Mouse (Mus musculus) forebrain, embryonic 10.5 days (tissue): ENCODE results near the gene Gria3. TPM values are rescaled to one million over a fixed set of nuclear protein-coding genes. Genes with fewer than 3 reads are reported as not detected.

Source experiments
- DNase-seq: peaks from one replicate; pipeline ENCODE4 v3.0.0-alpha.2; 2017; ENCODE audit warnings: low spot score; ENCODE audit errors: extremely low spot score
- H3K27ac ChIP-seq: fragments of 300-500 bp; sonication (generic); 2 replicates; pipeline ENCODE4 v1.5.1; 2016; ENCODE audit warnings: mild to moderate bottlenecking
- H3K27me3 ChIP-seq: fragments of 300-500 bp; sonication (generic); 2 replicates; pipeline ENCODE4 v1.6.1; 2016; ENCODE audit warnings: mild to moderate bottlenecking; ENCODE audit not compliant: poor library complexity, severe bottlenecking
- H3K36me3 ChIP-seq: fragments of 300-500 bp; sonication (generic); replicated peaks from 2 replicates; pipeline ENCODE4 v1.6.1; 2016; ENCODE audit warnings: mild to moderate bottlenecking, moderate library complexity
- H3K4me1 ChIP-seq: fragments of 300-500 bp; sonication (generic); 2 replicates; pipeline ENCODE4 v1.6.1; 2016
- H3K4me3 ChIP-seq: fragments of 300-500 bp; sonication (generic); 2 replicates; pipeline ENCODE4 v1.5.1; 2016; ENCODE audit warnings: mild to moderate bottlenecking, moderate library complexity
- H3K9me3 ChIP-seq: fragments of 300-500 bp; sonication (generic); 2 replicates; pipeline ENCODE4 v1.6.1; 2016; ENCODE audit warnings: mild to moderate bottlenecking, moderate library complexity
- WGBS: fragments of 180-500 bp; shearing (Covaris S2); methylation state at CpG from one replicate; pipeline ENCODE4 v1.1.7; 2016; 5-methylcytosine and 5-hydroxymethylcytosine counted together
- polyA plus RNA-seq: library from polyadenylated mRNA; unstranded; fragments of >200 nt; fragmentation: Nextera tagmentation; extraction: Ambion mirVana; gene quantifications from 2 replicates; pipeline ENCODE4 v1.2.1, GENCODE M21; 2016

Gene Gria3
- polyA plus RNA-seq, 1 experiment from 2014 or later: 2.5 TPM

DNA sequence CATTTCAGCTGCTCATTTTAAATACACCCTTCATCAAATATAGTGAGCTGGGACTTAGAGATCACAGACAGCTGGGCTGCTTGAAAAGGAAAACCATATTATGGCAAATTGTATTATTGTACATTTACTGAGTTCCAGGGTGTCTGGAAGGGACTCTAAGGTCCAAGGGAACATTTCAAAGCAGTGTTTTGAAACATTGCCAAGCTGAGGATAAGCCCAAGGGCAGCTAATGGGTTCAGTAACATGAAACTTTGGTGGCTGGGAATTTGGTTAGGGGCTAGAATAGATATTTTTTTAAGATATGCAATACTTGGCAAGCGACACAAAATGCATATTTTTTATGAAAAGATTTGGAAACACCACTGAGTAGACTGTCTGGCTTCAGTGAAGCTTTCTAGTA lies 48.2 kb downstream of the Gria3 start:
- H3K4me1 ChIP-seq: no peaks in the 10 kb centered on the region
- no peaks in the 10 kb centered on the region for H3K36me3 ChIP-seq
- 77% methylated on average over 1 of the region's 1 CpGs for WGBS
- no peaks in the 10 kb centered on the region for H3K9me3 ChIP-seq
- no peak overlapping the region for H3K27ac ChIP-seq
- DNase-seq: no peak
- H3K4me3 ChIP-seq: no peak overlapping the region
- H3K27me3 ChIP-seq: no peaks in the 10 kb centered on the region

DNA sequence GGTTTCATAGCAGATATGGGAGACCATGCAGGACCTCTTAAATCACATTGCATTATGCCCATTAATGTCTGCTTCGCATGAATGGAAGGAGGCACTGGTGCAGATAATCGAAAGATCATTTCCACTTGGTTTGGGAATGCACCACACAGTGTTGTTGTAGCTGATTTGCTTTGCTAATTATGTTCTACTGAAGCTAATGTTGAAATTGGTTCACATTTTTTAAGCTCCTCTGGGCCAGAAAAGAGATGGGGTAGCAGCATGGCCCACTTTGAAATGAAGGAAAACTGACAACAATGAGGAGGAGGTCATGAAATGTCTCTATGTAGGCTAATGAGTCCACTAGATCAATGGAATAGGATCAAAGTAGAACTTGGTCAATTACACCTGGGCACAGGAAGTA lies 76.8 kb downstream of the Gria3 start:
- no peak overlapping the region for H3K4me3 ChIP-seq
- H3K27me3 ChIP-seq: no peaks in the 10 kb centered on the region
- H3K4me1 ChIP-seq: no peaks in the 10 kb centered on the region
- H3K9me3 ChIP-seq: no peaks in the 10 kb centered on the region
- WGBS: 82% methylated on average over 2 of the region's 2 CpGs
- H3K36me3 ChIP-seq: no peaks in the 10 kb centered on the region
- DNase-seq: no peak
- no peak overlapping the region for H3K27ac ChIP-seq

DNA sequence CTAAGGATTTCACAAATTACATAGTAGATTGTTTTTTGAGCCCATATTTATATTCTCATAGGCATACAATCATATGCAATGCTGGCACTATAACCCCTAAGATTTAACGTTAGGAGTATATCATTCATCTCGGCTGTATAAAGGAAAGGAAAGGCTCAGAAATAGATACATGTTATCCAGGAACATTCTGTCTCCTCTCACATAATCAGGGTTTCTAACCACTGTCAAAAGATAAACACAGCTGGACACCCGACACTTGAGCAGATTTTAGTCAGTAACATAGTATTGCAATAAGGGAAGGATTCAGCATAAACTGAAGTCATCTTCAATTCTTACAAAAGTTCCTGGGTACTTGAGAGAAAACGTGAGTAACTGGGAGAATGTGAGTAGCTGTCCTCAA lies 95.9 kb downstream of the Gria3 start:
- 88% methylated on average over 4 of the region's 4 CpGs for WGBS

DNA sequence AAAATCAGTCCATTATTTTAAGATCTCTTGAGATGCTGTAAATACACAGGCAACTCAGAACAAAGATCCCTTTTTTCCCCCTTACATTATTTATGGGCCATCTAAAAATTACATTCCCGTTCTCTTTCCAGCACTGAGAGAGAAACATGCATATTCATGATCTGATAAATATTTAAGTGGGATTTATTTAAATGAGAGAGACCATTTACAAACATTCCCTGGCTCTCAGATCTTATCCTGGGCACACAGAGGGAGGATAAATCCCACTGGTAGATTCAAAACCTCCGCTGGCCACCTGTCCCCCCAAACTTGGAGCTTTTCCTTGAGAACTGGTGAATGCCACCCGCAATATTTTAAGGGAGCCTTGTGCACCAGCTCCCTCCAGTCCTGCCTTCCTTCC lies 104.7 kb downstream of the Gria3 start:
- DNase-seq: no peak
- H3K27me3 ChIP-seq: no peaks in the 10 kb centered on the region
- 72% methylated on average over 3 of the region's 3 CpGs for WGBS
- H3K9me3 ChIP-seq: no peaks in the 10 kb centered on the region
- H3K4me1 ChIP-seq: no peaks in the 10 kb centered on the region
- no peaks in the 10 kb centered on the region for H3K36me3 ChIP-seq
- no peak overlapping the region for H3K4me3 ChIP-seq
- no peak overlapping the region for H3K27ac ChIP-seq

More for the DNA sequence above, 95.9 kb downstream of the Gria3 start:
- Histone ChIP-seq H3K27ac (no peak overlapping the region), H3K4me3 (no peak overlapping the region), H3K36me3 (no peaks in the 10 kb centered on the region), H3K9me3 (no peaks in the 10 kb centered on the region), H3K27me3 (no peaks in the 10 kb centered on the region), H3K4me1 (no peaks in the 10 kb centered on the region)
- DNase-seq: no peak

DNA sequence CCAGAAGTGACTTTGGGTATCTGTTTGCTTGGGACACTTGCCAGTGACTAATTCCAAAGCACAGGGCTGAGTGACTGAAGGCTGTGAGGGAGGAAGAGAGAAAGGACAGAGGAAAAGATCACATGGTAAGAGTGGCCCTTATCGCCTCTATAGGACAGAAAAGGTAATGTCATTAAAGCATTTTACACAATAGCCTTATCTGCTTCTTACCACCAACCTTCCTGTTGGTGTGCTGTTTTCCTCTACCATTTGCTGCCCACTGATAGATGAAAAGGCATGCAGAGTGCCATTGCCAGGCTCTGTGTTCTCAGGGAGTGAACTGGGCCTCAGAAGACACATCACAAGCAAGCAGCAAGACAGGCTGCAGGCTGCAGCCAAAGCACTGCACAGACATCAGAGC lies 107.3 kb downstream of the Gria3 start:
- Histone ChIP-seq H3K36me3 (no peaks in the 10 kb centered on the region), H3K4me3 (no peak overlapping the region), H3K27me3 (no peaks in the 10 kb centered on the region), H3K27ac (no peak overlapping the region), H3K9me3 (no peaks in the 10 kb centered on the region), H3K4me1 (no peaks in the 10 kb centered on the region)
- 73% methylated on average over 1 of the region's 1 CpGs for WGBS
- no peak for DNase-seq

DNA sequence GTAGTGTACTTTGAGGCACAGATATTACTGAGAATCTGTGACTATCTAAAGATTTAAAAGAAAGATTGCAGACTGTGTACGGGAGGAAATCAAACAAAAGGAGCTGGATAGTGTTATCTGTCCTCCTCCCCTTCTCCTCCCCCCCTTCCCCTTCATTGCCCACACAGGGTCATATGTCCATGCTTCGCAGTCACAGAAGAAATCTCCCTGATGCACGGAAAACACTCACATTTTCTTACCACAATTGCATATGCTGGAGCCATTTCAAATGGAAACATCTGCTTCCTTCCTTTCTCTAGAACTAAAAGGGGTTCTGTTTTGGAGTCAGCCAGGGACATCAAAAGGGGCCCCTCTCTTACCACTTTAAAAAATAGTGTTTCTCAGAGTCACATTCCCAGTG lies 114.3 kb downstream of the Gria3 start:
- no peaks in the 10 kb centered on the region for H3K4me1 ChIP-seq
- no peaks in the 10 kb centered on the region for H3K36me3 ChIP-seq
- WGBS: 83% methylated on average over 3 of the region's 3 CpGs
- no peak for DNase-seq
- no peaks in the 10 kb centered on the region for H3K27me3 ChIP-seq
- no peak overlapping the region for H3K4me3 ChIP-seq
- H3K27ac ChIP-seq: no peak overlapping the region
- H3K9me3 ChIP-seq: no peaks in the 10 kb centered on the region

DNA sequence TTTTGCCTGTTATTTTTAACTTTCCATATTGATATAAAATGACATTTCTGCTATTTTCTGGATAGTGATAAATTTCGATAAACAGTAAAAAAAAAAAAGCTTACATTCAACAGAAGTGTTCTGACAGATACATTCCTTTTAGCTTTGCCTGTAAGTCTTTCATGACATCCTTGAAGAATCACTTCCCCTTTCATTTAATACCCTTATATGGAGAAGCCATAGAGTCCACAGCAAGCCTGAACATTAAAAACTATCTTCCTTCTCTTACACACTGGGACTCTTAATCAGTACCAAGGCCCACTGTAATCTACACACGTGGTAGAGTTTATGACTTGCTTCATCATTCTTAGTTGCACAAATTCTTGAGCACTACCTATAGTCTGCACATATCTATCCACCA lies 131.9 kb downstream of the Gria3 start:
- Histone ChIP-seq H3K4me3 (no peak overlapping the region), H3K27me3 (no peaks in the 10 kb centered on the region), H3K36me3 (no peaks in the 10 kb centered on the region), H3K27ac (no peak overlapping the region), H3K4me1 (no peaks in the 10 kb centered on the region), H3K9me3 (no peaks in the 10 kb centered on the region)
- no peak for DNase-seq
- 80% methylated on average over 2 of the region's 2 CpGs for WGBS

DNA sequence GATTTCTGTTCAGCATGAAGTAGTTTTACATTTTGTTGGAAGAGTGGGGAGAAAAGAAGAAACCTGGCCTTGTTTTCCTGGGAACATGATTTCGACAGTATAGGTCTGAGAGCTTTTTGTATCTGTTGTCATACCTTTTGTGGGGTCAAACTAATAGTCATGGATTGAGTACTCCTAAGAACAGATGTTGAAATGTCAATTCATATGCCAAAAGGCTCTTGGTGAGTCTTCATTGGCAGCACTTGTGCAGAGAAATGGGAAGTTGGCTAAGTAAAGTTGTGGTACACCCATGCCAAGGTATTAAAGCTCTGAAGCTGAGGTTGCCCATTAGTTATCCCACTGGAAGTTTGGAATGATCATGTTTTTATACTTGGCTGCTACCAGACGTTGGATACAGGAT lies 135.2 kb downstream of the Gria3 start:
- Histone ChIP-seq H3K27me3 (no peaks in the 10 kb centered on the region), H3K9me3 (no peaks in the 10 kb centered on the region), H3K27ac (no peak overlapping the region), H3K36me3 (no peaks in the 10 kb centered on the region), H3K4me1 (no peaks in the 10 kb centered on the region), H3K4me3 (no peak overlapping the region)
- no peak for DNase-seq
- 71% methylated on average over 2 of the region's 2 CpGs for WGBS

DNA sequence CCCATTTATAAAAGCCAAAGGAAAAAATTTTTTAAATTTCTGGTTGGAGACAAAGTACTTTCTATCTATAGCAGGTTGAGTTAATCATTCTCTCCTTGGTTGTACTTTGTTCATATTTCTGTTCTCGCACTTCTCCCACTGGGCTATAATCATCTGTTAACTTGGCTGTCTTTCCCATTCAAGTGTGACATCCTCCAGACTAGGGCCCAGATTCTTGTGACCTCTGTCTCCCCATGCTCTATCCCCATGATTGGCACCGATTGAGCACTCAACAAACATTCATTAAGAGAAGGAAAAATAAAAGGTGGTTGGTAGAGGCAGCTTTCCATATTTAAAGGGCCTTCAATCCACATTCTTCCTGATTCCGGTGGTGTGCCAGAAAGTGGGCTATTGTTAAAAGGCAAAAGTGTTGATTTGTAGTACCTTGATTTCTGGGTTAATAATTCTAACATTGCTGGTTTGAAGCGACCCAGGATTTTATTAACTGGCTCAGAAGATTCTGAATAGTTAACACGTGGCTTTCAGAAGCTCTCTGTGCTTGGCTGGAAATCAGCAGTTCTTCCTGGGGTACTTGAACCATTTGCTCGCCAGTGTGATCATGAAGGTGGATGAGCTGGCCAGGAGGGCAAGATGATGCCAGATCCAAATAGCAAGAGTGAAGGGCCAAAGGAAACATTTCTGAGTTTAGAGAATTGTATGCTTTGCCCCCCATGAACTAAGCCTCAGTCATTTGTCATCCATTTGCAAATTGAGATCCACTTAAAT lies 161.8 kb downstream of the Gria3 start:
- 76% methylated on average over 6 of the region's 6 CpGs for WGBS
- H3K27ac ChIP-seq: no peak overlapping the region
- no peaks in the 10 kb centered on the region for H3K9me3 ChIP-seq

DNA sequence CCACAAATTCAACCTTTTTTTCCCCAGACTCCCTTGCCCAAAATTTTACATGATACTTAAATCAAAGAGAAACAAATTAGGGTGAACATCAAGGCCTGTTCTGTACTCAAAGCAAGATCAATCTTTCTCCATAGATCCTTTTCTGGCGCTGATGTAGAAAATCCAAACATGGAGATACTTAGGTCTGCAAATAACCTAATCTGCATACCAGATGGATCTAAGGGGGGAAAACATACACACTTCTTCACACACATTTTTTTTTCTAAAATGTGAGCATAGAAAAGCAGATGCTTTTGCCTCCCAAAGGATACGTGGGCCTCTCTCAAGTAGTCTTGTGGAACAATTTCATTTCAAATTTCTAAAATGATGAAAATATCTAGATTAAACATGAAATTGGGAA lies 164.2 kb downstream of the Gria3 start:
- no peaks in the 10 kb centered on the region for H3K27me3 ChIP-seq
- 86% methylated on average over 2 of the region's 2 CpGs for WGBS
- no peaks in the 10 kb centered on the region for H3K9me3 ChIP-seq
- H3K4me1 ChIP-seq: no peaks in the 10 kb centered on the region
- no peak overlapping the region for H3K27ac ChIP-seq
- no peaks in the 10 kb centered on the region for H3K36me3 ChIP-seq
- no peak overlapping the region for H3K4me3 ChIP-seq
- DNase-seq: no peak

More for the DNA sequence above, 161.8 kb downstream of the Gria3 start:
- Histone ChIP-seq H3K4me1 (no peaks in the 10 kb centered on the region), H3K4me3 (no peak overlapping the region), H3K27me3 (no peaks in the 10 kb centered on the region), H3K36me3 (no peaks in the 10 kb centered on the region)
- no peak for DNase-seq

DNA sequence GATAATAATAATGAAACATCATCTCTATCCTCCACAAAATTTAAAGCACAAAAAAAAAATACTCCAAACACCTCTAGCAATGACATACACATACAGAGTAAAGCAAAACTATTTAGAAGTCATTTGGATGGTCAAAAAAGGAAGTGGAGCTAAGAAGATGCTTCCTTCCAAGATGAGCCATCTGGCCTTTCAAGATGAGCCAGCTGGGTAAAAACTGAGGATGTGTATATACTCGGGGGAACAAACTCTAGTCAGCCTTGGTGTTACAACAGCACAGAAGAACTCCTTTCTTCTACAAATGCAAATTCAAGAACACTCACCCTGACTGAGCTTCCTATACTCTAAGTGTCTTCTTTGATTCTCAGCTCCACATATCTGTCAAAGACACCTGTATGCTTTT lies 172.4 kb downstream of the Gria3 start:
- H3K4me1 ChIP-seq: no peaks in the 10 kb centered on the region
- H3K9me3 ChIP-seq: no peaks in the 10 kb centered on the region
- no peaks in the 10 kb centered on the region for H3K36me3 ChIP-seq
- WGBS: 81% methylated on average over 1 of the region's 1 CpGs
- no peak overlapping the region for H3K4me3 ChIP-seq
- no peak overlapping the region for H3K27ac ChIP-seq
- no peak for DNase-seq
- no peaks in the 10 kb centered on the region for H3K27me3 ChIP-seq

DNA sequence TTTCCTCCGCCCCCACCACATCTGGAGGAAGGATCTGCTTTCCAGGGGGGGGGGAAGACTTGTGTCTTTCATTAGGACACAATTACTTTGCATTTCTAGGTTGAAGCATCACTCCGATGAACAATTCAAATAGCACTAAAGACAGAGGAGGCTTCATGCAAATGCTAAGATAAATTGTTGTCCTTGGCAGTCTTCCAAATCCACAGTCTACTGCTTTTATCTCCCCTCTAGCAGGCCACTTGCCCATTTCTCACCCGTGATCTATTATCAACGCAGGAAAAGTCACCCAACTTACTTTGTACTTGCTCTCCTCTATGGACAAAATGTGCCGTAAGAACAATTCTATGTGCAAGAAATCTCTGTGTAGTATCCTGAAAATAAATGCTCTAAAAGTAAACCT lies 178.1 kb downstream of the Gria3 start:
- no peaks in the 10 kb centered on the region for H3K4me1 ChIP-seq
- 87% methylated on average over 5 of the region's 5 CpGs for WGBS
- no peaks in the 10 kb centered on the region for H3K9me3 ChIP-seq
- no peaks in the 10 kb centered on the region for H3K27me3 ChIP-seq
- no peak overlapping the region for H3K27ac ChIP-seq
- no peaks in the 10 kb centered on the region for H3K36me3 ChIP-seq
- no peak overlapping the region for H3K4me3 ChIP-seq
- no peak for DNase-seq

DNA sequence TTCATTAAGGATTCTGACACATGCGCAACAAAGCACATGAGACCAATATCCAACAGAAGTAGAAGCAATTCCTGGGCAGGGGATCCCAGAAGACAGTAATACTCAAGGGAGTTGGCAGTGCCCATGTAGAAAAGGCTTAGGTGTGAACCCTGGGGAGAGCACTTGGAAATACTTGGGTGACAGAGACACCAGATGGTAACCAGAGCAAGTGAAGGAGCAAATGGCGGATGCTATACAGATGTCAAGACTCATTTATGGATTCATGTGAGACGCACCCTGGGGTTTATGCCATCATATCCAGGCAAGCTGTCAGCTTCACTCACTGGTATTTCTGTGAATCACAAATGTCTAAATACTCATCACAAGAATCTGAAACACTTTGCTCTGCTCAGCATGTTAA lies 187.0 kb downstream of the Gria3 start:
- Histone ChIP-seq H3K9me3 (no peaks in the 10 kb centered on the region), H3K4me3 (no peak overlapping the region), H3K4me1 (no peaks in the 10 kb centered on the region), H3K27ac (no peak overlapping the region), H3K27me3 (no peaks in the 10 kb centered on the region), H3K36me3 (no peaks in the 10 kb centered on the region)
- DNase-seq: no peak
- 99% methylated on average over 3 of the region's 3 CpGs for WGBS

DNA sequence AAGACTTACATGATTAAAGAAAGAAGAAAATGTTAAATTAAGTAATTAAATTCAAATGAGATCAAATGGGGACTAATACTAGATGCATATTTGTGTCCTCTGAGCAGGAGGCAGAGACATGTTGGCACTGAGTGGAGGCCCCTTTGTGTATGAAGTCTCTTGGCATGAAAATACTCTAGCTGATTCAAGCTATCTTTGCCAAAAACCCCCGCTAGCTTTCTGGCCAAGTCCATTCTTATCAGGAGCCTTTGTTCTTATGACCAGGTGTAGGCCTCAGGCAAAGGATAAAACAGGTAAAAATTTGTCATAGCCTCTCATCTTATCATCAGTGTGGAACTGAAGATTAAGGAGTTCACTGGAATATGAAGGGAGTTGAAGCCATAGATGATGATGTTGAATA lies 206.5 kb downstream of the Gria3 start:
- H3K36me3 ChIP-seq: no peaks in the 10 kb centered on the region
- no peak overlapping the region for H3K27ac ChIP-seq
- no peak for DNase-seq
- H3K27me3 ChIP-seq: no peaks in the 10 kb centered on the region
- no peak overlapping the region for H3K4me3 ChIP-seq
- WGBS: 93% methylated on average over 1 of the region's 1 CpGs
- no peaks in the 10 kb centered on the region for H3K9me3 ChIP-seq
- H3K4me1 ChIP-seq: no peaks in the 10 kb centered on the region
